ENCODE assay signal across 27 mouse cellular contexts in genomic region chr14:54768314-54769067, GRCm38 (mm10). TPM values are rescaled to one million over a fixed set of nuclear protein-coding genes. Genes with fewer than 3 reads are reported as not detected.
DNase-seq lines count a peak whose midpoint lies in the region; ATAC-seq and TF ChIP-seq lines count a peak whose summit lies in the region.
"Had no signal": no experiment of that assay in that cellular context is flagged by ENCODE, and none has a peak within 500 bp of the region (broad histone marks: within the 10 kb centered on the region; RNA-seq: fewer than 3 reads in every experiment).

No protein-coding gene starts in this region.

- peak; percentile 13; the same call in 1 of the 2 replicates for ATAC-seq in intestine, postnatal 0 days
- ATAC-seq in intestine, embryonic 15.5 days: no peak
- ATAC-seq in megakaryocyte, adult 5-6 weeks (ENCODE audit: poor library complexity, severe bottlenecking): peak; percentile 57
- no peak for ATAC-seq in kidney, embryonic 14.5 days (ENCODE audit: low FRiP score, low TSS enrichment)
- ATAC-seq: intestine, embryonic 16.5 days; midbrain, embryonic 16.5 days had no signal

- no peaks in the 10 kb centered on the region for H3K9me3 ChIP-seq in intestine, postnatal 0 days (ENCODE audit: control insufficient read depth)
- H3K9me3 ChIP-seq in intestine, embryonic 15.5 days: no peaks in the 10 kb centered on the region
- no peaks in the 10 kb centered on the region for H3K9me3 ChIP-seq in kidney, embryonic 14.5 days (ENCODE audit: control insufficient read depth, low read length)
- H3K9me3 ChIP-seq: heart, embryonic 13.5 days; hindbrain, embryonic 15.5 days had no signal

- no peak overlapping the region for H3K9ac ChIP-seq in intestine, postnatal 0 days (ENCODE audit: low read depth, low read length)
- no peak overlapping the region for H3K9ac ChIP-seq in intestine, embryonic 15.5 days
- H3K9ac ChIP-seq in kidney, embryonic 14.5 days (ENCODE audit: low read depth, low read length): no peak overlapping the region
- H3K9ac ChIP-seq: heart, embryonic 13.5 days; hindbrain, embryonic 15.5 days; lung, embryonic 14.5 days had no signal

- no peak overlapping the region for H3K4me3 ChIP-seq in intestine, postnatal 0 days (ENCODE audit: low read depth, low read length)
- no peak overlapping the region for H3K4me3 ChIP-seq in intestine, embryonic 15.5 days (replicated peaks)
- H3K4me3 ChIP-seq in kidney, embryonic 14.5 days (ENCODE audit: low read length): no peak overlapping the region
- H3K4me3 ChIP-seq: heart, embryonic 13.5 days; hindbrain, embryonic 15.5 days had no signal

- no peak for TF ChIP-seq CTCF in intestine, postnatal 0 days (IDR thresholded peaks at IDR 0.05; ENCODE audit: low read depth)

- peaks cover 7% of the 10 kb centered on the region; the same call in 1 of the 2 replicates for H3K36me3 ChIP-seq in intestine, postnatal 0 days (ENCODE audit: control insufficient read depth, insufficient read depth)
- no peaks in the 10 kb centered on the region for H3K36me3 ChIP-seq in intestine, embryonic 15.5 days
- no peaks in the 10 kb centered on the region for H3K36me3 ChIP-seq in kidney, embryonic 14.5 days (ENCODE audit: control insufficient read depth, insufficient read depth, low read length)
- H3K36me3 ChIP-seq: heart, embryonic 13.5 days; hindbrain, embryonic 15.5 days had no signal

- 81% methylated on average over 10 of the region's 10 CpGs for WGBS in intestine, postnatal 0 days
- WGBS in intestine, embryonic 15.5 days: 81% methylated on average over 10 of the region's 10 CpGs
- WGBS in kidney, embryonic 14.5 days: 80% methylated on average over 10 of the region's 10 CpGs

- H3K4me1 ChIP-seq in intestine, postnatal 0 days (replicated peaks; ENCODE audit: control insufficient read depth, insufficient read depth, low read length): no peaks in the 10 kb centered on the region
- no peaks in the 10 kb centered on the region for H3K4me1 ChIP-seq in intestine, embryonic 15.5 days (replicated peaks)
- H3K4me1 ChIP-seq in kidney, embryonic 14.5 days (ENCODE audit: control insufficient read depth, insufficient read depth, low read length): no peaks in the 10 kb centered on the region
- H3K4me1 ChIP-seq: hindbrain, embryonic 15.5 days had no signal

- no peak overlapping the region for H3K4me2 ChIP-seq in intestine, postnatal 0 days (replicated peaks; ENCODE audit: low read depth)
- no peak overlapping the region for H3K4me2 ChIP-seq in intestine, embryonic 15.5 days (replicated peaks)
- H3K4me2 ChIP-seq in kidney, embryonic 14.5 days (replicated peaks; ENCODE audit: low read depth, low read length): no peak overlapping the region
- H3K4me2 ChIP-seq: heart, embryonic 13.5 days; hindbrain, embryonic 15.5 days; lung, embryonic 14.5 days had no signal

- peak; percentile 30 for DNase-seq in Muller cell, postnatal 12 days (ENCODE audit: inconsistent ontology term)
- peak; percentile 49 for DNase-seq in brain, adult 2 months (ENCODE audit: low read depth, low spot score)
- no peak for DNase-seq in kidney, postnatal 25 days
- DNase-seq: heart, adult 11 months; lung, embryonic 14.5 days; retina, postnatal 1 day; right cerebral cortex, postnatal 4 days had no signal

- H3K27me3 ChIP-seq in intestine, postnatal 0 days (replicated peaks; ENCODE audit: control insufficient read depth, insufficient read depth, low read length): no peaks in the 10 kb centered on the region
- H3K27me3 ChIP-seq in intestine, embryonic 15.5 days (replicated peaks): no peaks in the 10 kb centered on the region
- no peaks in the 10 kb centered on the region for H3K27me3 ChIP-seq in kidney, embryonic 14.5 days (ENCODE audit: control insufficient read depth, insufficient read depth, low read length)
- H3K27me3 ChIP-seq: heart, embryonic 13.5 days; hindbrain, embryonic 15.5 days had no signal

- H3K27ac ChIP-seq in intestine, postnatal 0 days (ENCODE audit: low read depth, low read length): no peak overlapping the region
- H3K27ac ChIP-seq in intestine, embryonic 15.5 days: no peak overlapping the region
- H3K27ac ChIP-seq in kidney, embryonic 14.5 days (ENCODE audit: low read depth, low read length): no peak overlapping the region
- H3K27ac ChIP-seq: heart, embryonic 13.5 days; hindbrain, embryonic 15.5 days; stomach, postnatal 0 days had no signal

RNA-seq across cellular contexts. Expression of gene Slc7a8, which starts 13.3 kb away (rescaled TPM):
- 34.2 and 36.9 TPM in 2 replicates for polyA plus RNA-seq in intestine, postnatal 0 days (2015; fragmentation: Nextera tagmentation; extraction: Ambion mirVana)
- 30.9 and 33.0 TPM in 2 replicates for polyA plus RNA-seq in intestine, embryonic 15.5 days (2015; fragmentation: Nextera tagmentation; extraction: Ambion mirVana)
- total RNA-seq in megakaryocyte, adult 5-6 weeks (2015): 9.1 and 14.3 TPM in 2 replicates
- total RNA-seq in megakaryocyte, adult 5-6 weeks (2017): 1.3 and 2.8 TPM in 2 replicates
- 5.8 and 12.1 TPM in 2 replicates for polyA plus RNA-seq in kidney, embryonic 14.5 days (2014; fragmentation: Nextera tagmentation; extraction: Ambion mirVana)

RNA-seq across cellular contexts. Expression of gene Rnf212b, which starts 45.5 kb away (rescaled TPM):
- not detected in 2 replicates for polyA plus RNA-seq in intestine, postnatal 0 days (2015; fragmentation: Nextera tagmentation; extraction: Ambion mirVana)
- polyA plus RNA-seq in intestine, embryonic 15.5 days (2015; fragmentation: Nextera tagmentation; extraction: Ambion mirVana): not detected in 2 replicates
- not detected in 2 replicates for total RNA-seq in megakaryocyte, adult 5-6 weeks (2015)
- total RNA-seq in megakaryocyte, adult 5-6 weeks (2017): not detected in 2 replicates
- polyA plus RNA-seq in kidney, embryonic 14.5 days (2014; fragmentation: Nextera tagmentation; extraction: Ambion mirVana): not detected in 2 replicates
- total RNA-seq: heart, postnatal 25 days; layer of hippocampus, adult 8-10 months; left cerebral cortex, postnatal 25 days; liver, adult 2 months; megakaryocyte-erythroid progenitor cell, adult 5-6 weeks had no signal
- polyA plus RNA-seq: forebrain, embryonic 11.5 days; heart, embryonic 13.5 days; hindbrain, embryonic 15.5 days; intestine, embryonic 16.5 days; liver, adult 2 months; lung, embryonic 14.5 days; midbrain, embryonic 16.5 days; neural tube, embryonic 11.5 days; stomach, postnatal 0 days; thymus, postnatal 0 days had no signal

RNA-seq across cellular contexts. Expression of gene Cebpe, which starts 56.5 kb away (rescaled TPM):
- not detected in 2 replicates for polyA plus RNA-seq in intestine, postnatal 0 days (2015; fragmentation: Nextera tagmentation; extraction: Ambion mirVana)
- 0.19 and 0.21 TPM in 2 replicates for polyA plus RNA-seq in intestine, embryonic 15.5 days (2015; fragmentation: Nextera tagmentation; extraction: Ambion mirVana)
- 24.4 and 26.0 TPM in 2 replicates for total RNA-seq in megakaryocyte, adult 5-6 weeks (2015)
- total RNA-seq in megakaryocyte, adult 5-6 weeks (2017): 41.9 and 52.8 TPM in 2 replicates
- not detected in 2 replicates for polyA plus RNA-seq in kidney, embryonic 14.5 days (2014; fragmentation: Nextera tagmentation; extraction: Ambion mirVana)
- total RNA-seq: adrenal gland, postnatal 36 days; gastrocnemius, adult 18-20 months; heart, postnatal 25 days; layer of hippocampus, adult 8-10 months; left cerebral cortex, postnatal 25 days had no signal
- polyA plus RNA-seq: forebrain, embryonic 11.5 days; heart, embryonic 13.5 days; hindbrain, embryonic 15.5 days; intestine, embryonic 16.5 days; kidney, embryonic 16.5 days; lung, embryonic 14.5 days; midbrain, embryonic 16.5 days; neural tube, embryonic 11.5 days; thymus, postnatal 0 days had no signal

Comparison
In these comparisons a context has a peak if more than half of its experiments do, and no peak if none do; other contexts are left out.
1. ATAC-seq: peak in intestine, postnatal 0 days (single experiment) and megakaryocyte, adult 5-6 weeks (single experiment); none in intestine, embryonic 15.5 days (single experiment) and kidney, embryonic 14.5 days (single experiment).
2. DNase-seq: peak in Muller cell, postnatal 12 days (single experiment) and brain, adult 2 months (single experiment); none in kidney, postnatal 25 days (0 of 2).